Mouse (Mus musculus): ENCODE measurements at regions not wholly inside any gene's neighbourhood (a gene's known extent, or its start where the extent isn't known, plus 50 kb on each side); places are given as distances from the start of the nearest gene placed in this dataset.

DNA sequence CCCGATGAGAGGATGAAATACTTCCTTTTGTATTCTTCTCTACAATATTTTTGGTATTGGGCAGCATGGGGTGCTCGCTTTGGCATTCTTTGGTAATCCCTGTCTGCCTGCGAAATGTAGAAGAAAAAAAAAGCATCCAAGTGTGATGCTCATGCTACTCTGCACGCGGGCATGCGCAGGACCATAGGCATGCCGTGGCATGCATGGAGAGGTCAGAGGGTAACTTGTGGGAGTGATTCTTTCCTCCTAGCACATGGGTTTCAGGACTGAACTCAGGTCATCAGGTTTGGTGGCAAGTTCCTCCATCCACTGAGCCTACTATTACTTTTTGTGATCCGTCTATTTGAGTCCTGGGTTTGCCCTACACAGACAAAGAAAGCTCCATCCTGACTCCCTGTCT is 74.3 kb downstream of the Gm525 start:
- DNase-seq (ENCODE audit: low spot score in 2 of 2), result no peak

DNA sequence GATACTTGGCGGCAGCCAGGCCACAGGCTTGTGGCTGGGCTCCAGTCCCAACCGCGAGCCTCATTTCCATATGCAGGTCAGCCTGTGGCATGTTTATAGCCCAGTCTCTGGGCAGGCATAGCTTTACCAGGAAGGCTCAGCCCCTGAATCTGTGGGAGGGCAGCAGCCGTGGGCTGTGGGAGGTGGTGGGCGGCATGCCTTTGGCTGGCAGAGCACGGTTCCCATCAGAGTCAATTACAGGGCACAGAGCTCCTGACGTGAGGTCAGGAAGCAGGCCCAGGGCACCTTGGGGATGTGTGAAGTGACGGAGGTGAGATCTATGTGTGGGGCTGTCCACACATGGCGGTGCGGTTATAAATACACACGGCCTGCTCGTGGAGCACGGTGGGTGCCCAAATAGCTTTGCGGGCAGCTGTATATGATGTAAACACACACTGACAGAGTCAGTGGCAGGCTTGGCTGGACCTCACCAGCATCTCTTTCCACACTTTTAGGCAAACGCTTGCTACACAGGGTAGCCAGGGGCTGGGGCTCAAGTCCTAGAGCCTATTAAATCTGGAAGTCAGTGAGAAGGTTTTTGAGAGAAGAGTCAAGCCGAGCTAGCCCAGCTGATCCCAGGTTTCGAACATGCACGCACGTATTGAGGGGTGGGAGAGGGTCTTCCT is 71.8 kb downstream of the Gm525 start:
- DNase-seq (ENCODE audit: low spot score in 2 of 2), result no peak

DNA sequence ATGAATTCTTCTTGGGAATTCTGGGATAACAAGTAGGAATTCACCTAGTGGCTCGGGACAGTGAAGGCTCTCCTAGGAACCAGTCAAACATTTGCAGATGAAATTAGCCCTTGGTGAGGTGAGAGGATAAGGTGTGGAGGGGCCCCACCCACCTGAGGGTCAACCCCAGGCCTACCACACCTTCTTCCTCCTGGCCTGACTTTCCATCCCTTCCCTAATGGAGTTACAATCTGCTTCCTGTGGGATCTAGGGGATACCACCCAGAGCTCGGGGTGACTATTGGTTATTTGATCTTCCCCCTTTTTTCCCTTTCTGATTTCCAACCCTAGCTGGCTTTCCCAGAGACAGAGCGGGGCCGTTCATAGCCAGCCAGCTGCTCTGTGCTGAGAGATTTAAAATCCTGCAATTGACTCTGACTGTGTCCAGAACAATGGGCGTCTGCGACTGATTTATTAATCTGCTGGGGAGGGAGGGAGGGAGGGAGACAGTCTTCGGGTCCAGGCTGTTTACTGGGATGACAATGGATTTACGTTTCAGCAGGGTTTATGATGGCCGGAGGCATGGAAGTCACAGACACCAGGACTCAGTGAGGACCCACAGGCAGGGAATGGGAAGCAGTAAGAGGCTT is 69.0 kb downstream of the Gm525 start:
- no peak for DNase-seq (ENCODE audit: low spot score in 2 of 2)

Measured in thymus, postnatal 10 days (tissue).